8 mouse cellular contexts compared by ENCODE assay signal in genomic region chr14:79770306-79771093, GRCm38 (mm10). TPM values are rescaled to one million over a fixed set of nuclear protein-coding genes. Genes with fewer than 3 reads are reported as not detected.
DNase-seq lines count a peak whose midpoint lies in the region; ATAC-seq lines count a peak whose summit lies in the region.

No protein-coding gene starts in this region.

- 0 out of 2 replicates have a peak, but pooled peaks have one; percentile 36 for ATAC-seq in lung, embryonic 15.5 days (ENCODE audit: borderline replicate concordance, extremely low read depth, low FRiP score, low TSS enrichment)
- ATAC-seq in hindbrain, embryonic 14.5 days (ENCODE audit: low FRiP score) = peak; percentile 51
- ATAC-seq in midbrain, embryonic 15.5 days (replicated peaks) = peak; percentile 51

- peak overlapping the region; percentile 34 for H3K4me3 ChIP-seq in lung, embryonic 15.5 days
- H3K4me3 ChIP-seq in hindbrain, embryonic 14.5 days (replicated peaks; ENCODE audit: low read length) = peak overlapping the region; percentile 44
- H3K4me3 ChIP-seq in midbrain, embryonic 15.5 days = peak overlapping the region; percentile 65

- no peaks in the 10 kb centered on the region for H3K36me3 ChIP-seq in lung, embryonic 15.5 days
- H3K36me3 ChIP-seq in hindbrain, embryonic 14.5 days (replicated peaks; ENCODE audit: control insufficient read depth, insufficient read depth) = 0 out of 2 replicates have a peak, but pooled peaks cover 7% of the 10 kb centered on the region
- no peaks in the 10 kb centered on the region for H3K36me3 ChIP-seq in midbrain, embryonic 15.5 days (replicated peaks)

- DNase-seq in cerebellum, postnatal 10 days = peak; percentile 32 to 48
- no peak for DNase-seq in cerebellum, adult 9-10 months
- DNase-seq in lung, postnatal 36 days = no peak
- DNase-seq in hindbrain, embryonic 14.5 days (ENCODE audit: low spot score) = no peak
- no peak for DNase-seq in ovary, postnatal 14 days (ENCODE audit: low spot score)
- DNase-seq in spleen, adult 18-20 months = no peak

- no peaks in the 10 kb centered on the region for H3K9me3 ChIP-seq in lung, embryonic 15.5 days
- H3K9me3 ChIP-seq in hindbrain, embryonic 14.5 days (ENCODE audit: control insufficient read depth, low read length) = no peaks in the 10 kb centered on the region
- H3K9me3 ChIP-seq in midbrain, embryonic 15.5 days = no peaks in the 10 kb centered on the region

- peaks cover 95% of the 10 kb centered on the region for H3K27me3 ChIP-seq in lung, embryonic 15.5 days
- peaks cover 24% of the 10 kb centered on the region; the same call in 1 of the 2 replicates for H3K27me3 ChIP-seq in hindbrain, embryonic 14.5 days (ENCODE audit: control insufficient read depth, insufficient read depth, low read length)
- H3K27me3 ChIP-seq in midbrain, embryonic 15.5 days (replicated peaks) = no peaks in the 10 kb centered on the region

- H3K4me1 ChIP-seq in lung, embryonic 15.5 days = peaks cover 35% of the 10 kb centered on the region
- peaks cover 33% of the 10 kb centered on the region for H3K4me1 ChIP-seq in hindbrain, embryonic 14.5 days (replicated peaks; ENCODE audit: control insufficient read depth, insufficient read depth, low read length)
- H3K4me1 ChIP-seq in midbrain, embryonic 15.5 days = peaks cover 59% of the 10 kb centered on the region

- H3K4me2 ChIP-seq in lung, embryonic 15.5 days = peak overlapping the region; percentile 71
- peak overlapping the region; percentile 85 for H3K4me2 ChIP-seq in hindbrain, embryonic 14.5 days (replicated peaks)
- H3K4me2 ChIP-seq in midbrain, embryonic 15.5 days = peak overlapping the region; percentile 93

- 4% methylated on average over 60 of the region's 62 CpGs for WGBS in lung, embryonic 15.5 days
- 1% methylated on average over 62 of the region's 62 CpGs for WGBS in hindbrain, embryonic 14.5 days
- under 1% methylated on average over 62 of the region's 62 CpGs for WGBS in midbrain, embryonic 15.5 days

- no peak overlapping the region for H3K27ac ChIP-seq in lung, embryonic 15.5 days
- peak overlapping the region; percentile 92 for H3K27ac ChIP-seq in hindbrain, embryonic 14.5 days
- peak overlapping the region; percentile 86 for H3K27ac ChIP-seq in midbrain, embryonic 15.5 days

- H3K9ac ChIP-seq in lung, embryonic 15.5 days = no peak overlapping the region
- peak overlapping the region; percentile 74 for H3K9ac ChIP-seq in hindbrain, embryonic 14.5 days
- H3K9ac ChIP-seq in midbrain, embryonic 15.5 days = peak overlapping the region; percentile 82

RNA-seq across cellular contexts. Expression of gene Pcdh8, which starts 0.6 kb away (rescaled TPM):
- polyA plus RNA-seq in lung, embryonic 15.5 days (2015; fragmentation: Nextera tagmentation; extraction: Ambion mirVana) = 0.11 and 0.18 TPM in 2 replicates
- 40.5 and 52.0 TPM in 2 replicates for polyA plus RNA-seq in hindbrain, embryonic 14.5 days (2014; fragmentation: Nextera tagmentation; extraction: Ambion mirVana)
- polyA plus RNA-seq in midbrain, embryonic 15.5 days (2015; fragmentation: Nextera tagmentation; extraction: Ambion mirVana) = 72.8 and 73.2 TPM in 2 replicates

Comparison
In these comparisons a context has a peak if more than half of its experiments do, and no peak if none do; other contexts are left out.
1. DNase-seq: peak in cerebellum, postnatal 10 days (2 of 2); none in cerebellum, adult 9-10 months (single experiment), lung, postnatal 36 days (single experiment), hindbrain, embryonic 14.5 days (single experiment), ovary, postnatal 14 days (single experiment) and spleen, adult 18-20 months (0 of 2).
2. RNA of gene Pcdh8, which starts 0.6 kb away (polyA plus RNA-seq): 72.8 to 73.2 TPM in midbrain, embryonic 15.5 days and 40.5 to 52.0 TPM in hindbrain, embryonic 14.5 days; 0.11 to 0.18 TPM in lung, embryonic 15.5 days; every median in the first group is over 10 times any median in the second.
3. Peak in every context shown above with its lines, with median percentiles within 50 percentile points of each other: ATAC-seq, H3K4me2 ChIP-seq and H3K4me3 ChIP-seq.